Mouse (Mus musculus) adrenal gland, adult 18-20 months (tissue): ENCODE measurements around the gene Ctnnbip1. TPM values are rescaled to one million over a fixed set of nuclear protein-coding genes. Genes with fewer than 3 reads are reported as not detected.
"Not testable (repeated sequence)": the region's sequence is repeated elsewhere in the genome, so short reads cannot be mapped to it uniquely, and the experiment has no call there.

Source experiments
- DNase-seq, 2 experiments: peaks; one replicate each; pipeline ENCODE4 v3.0.0; 2021 to 2022; ENCODE audit warnings: low spot score in 2 of 2
- microRNA-seq, 2 experiments: library from miRNA; unstranded; fragments of <30 nt; microRNA quantifications; one replicate each; pipeline ENCODE4 v1.2.0; 2021; ENCODE audit warnings: borderline number of aligned reads in 2 of 2
- total RNA-seq, 2 experiments: library from RNA; stranded (reverse); gene quantifications; 1 replicate in 1 of 2; 2 replicates in 1 of 2; pipeline ENCODE4 v1.2.3; 2021

Gene Ctnnbip1
- total RNA-seq, 2 experiments from 2014 or later, result 16.2 to 25.1 TPM

GRCm38 (mm10) chr4:149613497-149613896 is 95.5 kb downstream of the Ctnnbip1 start:
- DNase-seq, result not testable (repeated sequence)

- no peak for DNase-seq
These were observed 96.8 kb downstream of the Ctnnbip1 start for GRCm38 (mm10) chr4:149614869-149615268.

Small RNA genes lying within 50 kb of the gene (microRNA-seq; reads per million reads assigned to microRNA genes)
- gene Mir5616, result 0 reads per million in 2 experiments

Other genes with a start within 250 kb of the Ctnnbip1 start
- gene Kif1b, start 210.5 kb upstream of the Ctnnbip1 start, total RNA-seq, result 100 to 1,000 TPM; 108 to 138 TPM
- 10 to 100 TPM; 59.8 to 71.3 TPM for gene Ube4b, start 91.5 kb upstream of the Ctnnbip1 start, total RNA-seq
- gene Rbp7, start 63.3 kb upstream of the Ctnnbip1 start, total RNA-seq, result 10 to 100 TPM; 18.0 to 66.4 TPM
- not detected for gene Tmem274, start 40.9 kb upstream of the Ctnnbip1 start, total RNA-seq
- gene Nmnat1, start 33.0 kb upstream of the Ctnnbip1 start, total RNA-seq, result 10 to 100 TPM; 17.8 to 19.9 TPM
- gene Lzic, start 33.0 kb upstream of the Ctnnbip1 start, total RNA-seq, result 10 to 100 TPM; 24.7 to 36.0 TPM
- 100 to 1,000 TPM; 104 to 106 TPM for gene Clstn1, start 68.2 kb downstream of the Ctnnbip1 start, total RNA-seq
- 1 to 10 TPM; 3.8 to 6.5 TPM for gene Pik3cd, start 184.3 kb downstream of the Ctnnbip1 start, total RNA-seq
- 10 to 100 TPM; 27.8 to 29.0 TPM for gene Tmem201, start 219.8 kb downstream of the Ctnnbip1 start, total RNA-seq